Mouse (Mus musculus): ENCODE measurements around the gene Slc43a3.

DNA sequence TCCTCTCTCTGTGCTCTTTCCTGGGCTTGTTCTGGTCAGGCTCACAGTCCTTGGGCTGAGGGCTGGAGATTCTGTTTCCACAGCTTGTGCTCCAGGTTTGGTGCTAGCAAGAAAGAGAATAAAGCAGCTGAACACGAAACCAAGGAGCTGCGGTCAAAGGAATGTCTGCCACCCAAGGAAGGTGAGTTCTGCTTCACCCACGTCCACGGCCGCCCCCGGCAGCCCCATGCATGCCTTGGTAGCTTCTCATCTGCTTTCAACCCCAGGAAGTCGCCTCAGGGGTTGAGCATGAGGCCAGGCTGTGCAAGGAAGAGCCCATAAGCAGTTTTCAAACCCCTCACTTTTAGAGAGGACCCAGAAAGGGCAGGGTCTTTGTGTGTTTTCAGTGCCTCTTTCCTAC, 11.9 kb downstream of the Slc43a3 start:
- TF ChIP-seq GATA1 (IDR thresholded peaks at IDR 0.05; ENCODE audit: low read length) (no peak), TAL1 (IDR thresholded peaks at IDR 0.05; ENCODE audit: low read length) (no peak)
